Mouse (Mus musculus) thymus, adult 2 months (tissue): ENCODE measurements at regions not wholly inside any gene's neighbourhood (a gene's known extent, or its start where the extent isn't known, plus 50 kb on each side); places are given as distances from the start of the nearest gene placed in this dataset.

Experiments used
- CTCF ChIP-seq: fragments of 200-500 bp; IDR thresholded peaks from 2 replicates; pipeline ENCODE4 v1.5.1; 2012; ENCODE audit warnings: mild to moderate bottlenecking, control low read depth, low read length, moderate library complexity, borderline replicate concordance; ENCODE audit not compliant: control insufficient read depth, poor library complexity, insufficient read depth; ENCODE audit errors: extremely low read depth
- POLR2A ChIP-seq: fragments of 200-500 bp; IDR thresholded peaks from 2 replicates; pipeline ENCODE4 v1.6.1; 2012; ENCODE audit warnings: mild to moderate bottlenecking, low read length, control low read depth, moderate library complexity; ENCODE audit not compliant: control insufficient read depth, poor library complexity, insufficient read depth; ENCODE audit errors: extremely low read depth

DNA sequence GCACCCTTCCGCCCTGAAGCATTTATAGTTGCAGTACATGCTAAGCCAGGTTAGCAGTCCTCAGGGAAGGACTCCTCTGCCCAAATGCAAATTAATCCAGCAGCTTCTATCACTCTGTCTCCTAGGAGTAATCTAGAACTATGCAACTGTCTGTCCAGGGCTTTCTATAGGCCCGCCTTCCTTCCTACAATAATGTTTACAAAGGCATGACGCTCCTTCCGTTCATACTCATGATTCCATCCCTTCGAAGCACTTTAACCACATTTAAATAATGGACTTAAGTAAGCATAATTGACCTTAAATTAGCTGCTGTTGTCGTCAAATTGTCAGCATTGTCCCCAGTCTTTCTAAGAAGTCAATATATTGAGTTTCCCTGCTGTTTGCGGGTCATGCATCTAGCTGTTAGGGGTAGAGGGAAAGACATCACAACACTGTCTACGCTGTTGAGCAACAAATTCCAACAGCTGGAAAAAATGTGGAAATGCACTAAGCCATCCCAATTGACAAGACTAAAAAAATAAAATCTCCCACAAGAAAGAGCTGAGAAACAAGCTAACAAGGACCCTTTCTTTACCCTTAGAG lies 166.3 kb downstream of the Iqub start:
- TF ChIP-seq CTCF (no peak), POLR2A (0 out of 2 replicates have a peak, but pooled peaks have one; percentile 17)
